Mouse (Mus musculus): ENCODE measurements at regions not wholly inside any gene's neighbourhood (a gene's known extent, or its start where the extent isn't known, plus 50 kb on each side); places are given as distances from the start of the nearest gene placed in this dataset.

GRCm38 (mm10) chr6:95179993-95180392, 63.0 kb downstream of the Kbtbd8 start:
- no peak overlapping the region for H3K4me3 ChIP-seq
- no peak for ATAC-seq
- WGBS: 78% methylated on average over 2 of the region's 2 CpGs

GRCm38 (mm10) chr6:95182238-95182637, 65.2 kb downstream of the Kbtbd8 start:
- ATAC-seq: no peak
- Histone ChIP-seq H3K4me3 (no peak overlapping the region), H3K4me1 (no peaks in the 10 kb centered on the region), H3K9ac (no peak overlapping the region), H3K4me2 (no peak overlapping the region), H3K36me3 (ENCODE audit: poor library complexity, severe bottlenecking) (no peaks in the 10 kb centered on the region), H3K27ac (no peak overlapping the region), H3K27me3 (no peaks in the 10 kb centered on the region), H3K9me3 (replicated peaks) (no peaks in the 10 kb centered on the region)
- WGBS: 48% methylated on average over 1 of the region's 1 CpGs

More at GRCm38 (mm10) chr6:95179993-95180392, 63.0 kb downstream of the Kbtbd8 start:
- peaks cover under 1% of the 10 kb centered on the region; the same call in 1 of the 2 replicates for H3K4me1 ChIP-seq
- no peak overlapping the region for H3K27ac ChIP-seq
- no peak overlapping the region for H3K4me2 ChIP-seq
- H3K9me3 ChIP-seq (replicated peaks): no peaks in the 10 kb centered on the region
- no peaks in the 10 kb centered on the region for H3K36me3 ChIP-seq (ENCODE audit: poor library complexity, severe bottlenecking)
- H3K27me3 ChIP-seq: no peaks in the 10 kb centered on the region
- no peak overlapping the region for H3K9ac ChIP-seq

GRCm38 (mm10) chr6:95185074-95185931, 68.3 kb downstream of the Kbtbd8 start:
- Histone ChIP-seq H3K27me3 (no peaks in the 10 kb centered on the region), H3K4me3 (no peak overlapping the region), H3K4me1 (no peaks in the 10 kb centered on the region), H3K4me2 (no peak overlapping the region), H3K27ac (no peak overlapping the region), H3K9ac (no peak overlapping the region), H3K36me3 (ENCODE audit: poor library complexity, severe bottlenecking) (no peaks in the 10 kb centered on the region), H3K9me3 (replicated peaks) (no peaks in the 10 kb centered on the region)
- WGBS: 90% methylated on average over 7 of the region's 7 CpGs
- ATAC-seq: no peak

- peaks cover 8% of the 10 kb centered on the region; the same call in 1 of the 2 replicates for H3K27me3 ChIP-seq
- peaks cover under 1% of the 10 kb centered on the region; the same call in 1 of the 2 replicates for H3K4me1 ChIP-seq
- H3K4me2 ChIP-seq: no peak overlapping the region
- no peaks in the 10 kb centered on the region for H3K9me3 ChIP-seq (replicated peaks)
- WGBS: 63% methylated on average over 2 of the region's 2 CpGs
- ATAC-seq: no peak
- no peaks in the 10 kb centered on the region for H3K36me3 ChIP-seq (ENCODE audit: poor library complexity, severe bottlenecking)
- no peak overlapping the region for H3K27ac ChIP-seq
- no peak overlapping the region for H3K9ac ChIP-seq
- no peak overlapping the region for H3K4me3 ChIP-seq
Measured at GRCm38 (mm10) chr6:95196631-95197030, 79.6 kb downstream of the Kbtbd8 start.

GRCm38 (mm10) chr6:95198611-95199010, 81.6 kb downstream of the Kbtbd8 start:
- no peak overlapping the region for H3K9ac ChIP-seq
- WGBS: 84% methylated on average over 6 of the region's 6 CpGs
- H3K4me2 ChIP-seq: no peak overlapping the region
- peaks cover 20% of the 10 kb centered on the region for H3K4me1 ChIP-seq
- H3K36me3 ChIP-seq (ENCODE audit: poor library complexity, severe bottlenecking): no peaks in the 10 kb centered on the region
- H3K27me3 ChIP-seq: peaks cover 8% of the 10 kb centered on the region; the same call in 1 of the 2 replicates
- H3K9me3 ChIP-seq (replicated peaks): no peaks in the 10 kb centered on the region
- no peak overlapping the region for H3K4me3 ChIP-seq
- H3K27ac ChIP-seq: no peak overlapping the region
- ATAC-seq: no peak

GRCm38 (mm10) chr6:95202291-95202790, 85.3 kb downstream of the Kbtbd8 start:
- Histone ChIP-seq H3K27me3 (peaks cover 21% of the 10 kb centered on the region), H3K27ac (peak overlapping the region; percentile 49), H3K36me3 (ENCODE audit: poor library complexity, severe bottlenecking) (no peaks in the 10 kb centered on the region), H3K9ac (0 out of 2 replicates have a peak overlapping the region, but pooled peaks have one; percentile 22), H3K9me3 (replicated peaks) (no peaks in the 10 kb centered on the region), H3K4me1 (peaks cover 24% of the 10 kb centered on the region), H3K4me3 (peak overlapping the region; percentile 3; the same call in 1 of the 2 replicates), H3K4me2 (peak overlapping the region; percentile 54)
- 5% methylated on average over 6 of the region's 6 CpGs for WGBS
- ATAC-seq: peak; percentile 81

GRCm38 (mm10) chr6:95202978-95203377, 85.9 kb downstream of the Kbtbd8 start:
- H3K27ac ChIP-seq: peak overlapping the region; percentile 49
- 0 out of 2 replicates have a peak overlapping the region, but pooled peaks have one; percentile 3 for H3K9ac ChIP-seq
- peak overlapping the region; percentile 3; the same call in 1 of the 2 replicates for H3K4me3 ChIP-seq

GRCm38 (mm10) chr6:95204231-95204630, 87.2 kb downstream of the Kbtbd8 start:
- Histone ChIP-seq H3K27me3 (peaks cover 18% of the 10 kb centered on the region), H3K4me1 (peaks cover 24% of the 10 kb centered on the region), H3K36me3 (ENCODE audit: poor library complexity, severe bottlenecking) (no peaks in the 10 kb centered on the region), H3K9ac (no peak overlapping the region), H3K9me3 (replicated peaks) (no peaks in the 10 kb centered on the region), H3K27ac (no peak overlapping the region), H3K4me2 (no peak overlapping the region), H3K4me3 (no peak overlapping the region)
- no peak for ATAC-seq
- 70% methylated on average over 3 of the region's 3 CpGs for WGBS

More at GRCm38 (mm10) chr6:95202978-95203377, 85.9 kb downstream of the Kbtbd8 start:
- H3K9me3 ChIP-seq (replicated peaks): no peaks in the 10 kb centered on the region
- peak overlapping the region; percentile 54 for H3K4me2 ChIP-seq
- 6% methylated on average over 9 of the region's 9 CpGs for WGBS
- peaks cover 24% of the 10 kb centered on the region for H3K4me1 ChIP-seq
- peak; percentile 77 for ATAC-seq
- peaks cover 21% of the 10 kb centered on the region for H3K27me3 ChIP-seq
- no peaks in the 10 kb centered on the region for H3K36me3 ChIP-seq (ENCODE audit: poor library complexity, severe bottlenecking)

GRCm38 (mm10) chr6:95207063-95207462, 90.0 kb downstream of the Kbtbd8 start:
- ATAC-seq: no peak
- Histone ChIP-seq H3K9me3 (replicated peaks) (no peaks in the 10 kb centered on the region), H3K36me3 (ENCODE audit: poor library complexity, severe bottlenecking) (no peaks in the 10 kb centered on the region), H3K27me3 (peaks cover 18% of the 10 kb centered on the region), H3K4me3 (no peak overlapping the region), H3K9ac (no peak overlapping the region), H3K27ac (no peak overlapping the region), H3K4me2 (no peak overlapping the region), H3K4me1 (peaks cover 19% of the 10 kb centered on the region)
- WGBS: 42% methylated on average over 2 of the region's 2 CpGs

- Histone ChIP-seq H3K9ac (no peak overlapping the region), H3K36me3 (ENCODE audit: poor library complexity, severe bottlenecking) (no peaks in the 10 kb centered on the region), H3K4me2 (no peak overlapping the region), H3K27me3 (peaks cover 4% of the 10 kb centered on the region; the same call in 1 of the 2 replicates), H3K4me3 (no peak overlapping the region), H3K4me1 (no peaks in the 10 kb centered on the region), H3K27ac (no peak overlapping the region), H3K9me3 (replicated peaks) (no peaks in the 10 kb centered on the region)
- ATAC-seq: peak; percentile 41; the same call in 1 of the 2 replicates
- WGBS: 44% methylated on average over 6 of the region's 6 CpGs
Measured at GRCm38 (mm10) chr6:95217431-95217830, 100.4 kb downstream of the Kbtbd8 start.

- whole genome bisulfite sequencing: 77% methylated on average over 3 of the region's 3 CpGs
- no peaks in the 10 kb centered on the region for H3K9me3 ChIP-seq (replicated peaks)
- H3K27ac ChIP-seq: no peak overlapping the region
- H3K27me3 ChIP-seq: peaks cover 4% of the 10 kb centered on the region; the same call in 1 of the 2 replicates
- no peak overlapping the region for H3K4me3 ChIP-seq
- H3K9ac ChIP-seq: no peak overlapping the region
- no peak for ATAC-seq
- no peaks in the 10 kb centered on the region for H3K36me3 ChIP-seq (ENCODE audit: poor library complexity, severe bottlenecking)
- H3K4me1 ChIP-seq: no peaks in the 10 kb centered on the region
- H3K4me2 ChIP-seq: no peak overlapping the region
Measured at GRCm38 (mm10) chr6:95218830-95219229, 101.8 kb downstream of the Kbtbd8 start.

- H3K9ac ChIP-seq: no peak overlapping the region
- H3K9me3 ChIP-seq (replicated peaks): no peaks in the 10 kb centered on the region
- WGBS: 25% methylated on average over 7 of the region's 7 CpGs
- peak; percentile 80 for ATAC-seq
- no peaks in the 10 kb centered on the region for H3K4me1 ChIP-seq
- no peaks in the 10 kb centered on the region for H3K27me3 ChIP-seq
- H3K27ac ChIP-seq: no peak overlapping the region
- H3K36me3 ChIP-seq (ENCODE audit: poor library complexity, severe bottlenecking): no peaks in the 10 kb centered on the region
- no peak overlapping the region for H3K4me3 ChIP-seq
- H3K4me2 ChIP-seq: no peak overlapping the region
Measured at GRCm38 (mm10) chr6:95223537-95223936, 98.4 kb upstream of the Gm10234 start.

Measured in forebrain, embryonic 13.5 days (tissue).